Mouse (Mus musculus): ENCODE measurements at regions not wholly inside any gene's neighbourhood (a gene's known extent, or its start where the extent isn't known, plus 50 kb on each side); places are given as distances from the start of the nearest gene placed in this dataset.

DNA sequence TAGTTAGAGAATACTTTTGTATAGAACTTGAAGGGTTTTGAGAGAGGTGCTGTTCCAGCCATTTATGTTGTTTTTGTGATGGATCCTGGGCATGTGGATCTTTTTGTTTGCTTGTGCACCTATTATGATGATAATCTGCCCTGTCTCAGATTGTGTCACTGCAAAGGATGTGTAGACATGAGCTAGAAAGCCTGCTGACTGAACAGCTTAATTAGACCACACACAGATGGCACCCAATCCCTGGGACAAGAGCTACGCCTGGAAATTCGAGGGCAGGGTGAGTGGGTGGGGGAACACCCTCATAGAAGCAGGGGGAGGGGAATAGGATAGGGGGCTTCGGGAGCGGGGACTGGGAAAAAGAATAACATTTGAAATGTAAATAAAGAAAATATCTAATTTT, 378.3 kb downstream of the Ostf1 start:
- Histone ChIP-seq H3K4me3 (ENCODE audit: insufficient read depth, poor library complexity, severe bottlenecking) (no peak overlapping the region), H3ac (ENCODE audit: control insufficient read depth, insufficient read length, low read depth) (no peak overlapping the region), H3K36me3 (ENCODE audit: control insufficient read depth, insufficient read depth) (no peaks in the 10 kb centered on the region), H3K79me2 (ENCODE audit: control insufficient read depth, insufficient read depth) (no peaks in the 10 kb centered on the region), H3K79me3 (ENCODE audit: low read depth) (no peaks in the 10 kb centered on the region), H3K27me3 (ENCODE audit: control insufficient read depth, insufficient read depth, insufficient read length) (no peaks in the 10 kb centered on the region)
- TF ChIP-seq CTCF (IDR thresholded peaks at IDR 0.05; ENCODE audit: control insufficient read depth, insufficient read depth, insufficient read length) (no peak), USF1 (IDR thresholded peaks at IDR 0.05; ENCODE audit: low read depth) (no peak), MAX (IDR thresholded peaks at IDR 0.05) (no peak), CEBPB (IDR thresholded peaks at IDR 0.05; ENCODE audit: low read depth) (no peak), FOSL1 (IDR thresholded peaks at IDR 0.05; ENCODE audit: insufficient read depth, low read length, poor library complexity, severe bottlenecking) (no peak), MYOG (IDR thresholded peaks at IDR 0.05; ENCODE audit: control insufficient read depth, extremely low read depth, insufficient read length) (no peak), MYOD1 (IDR thresholded peaks at IDR 0.05; ENCODE audit: control insufficient read depth, insufficient read length, low read depth) (no peak)
